Mouse (Mus musculus) urinary bladder, postnatal 14 days (tissue): ENCODE data around the gene Fgr.
"Not testable (repeated sequence)": the region's sequence is repeated elsewhere in the genome, so short reads cannot be mapped to it uniquely, and the experiment has no call there.

Experiments used
- DNase-seq: peaks from one replicate; pipeline ENCODE4 v3.0.0; 2021; ENCODE audit warnings: low spot score

Gene Fgr

GRCm38 (mm10) chr4:132973814-132974398 lies at the start of gene Fgr:
Gene Fgr (plus strand): TSS chr4:132974095.
- DNase-seq, result no peak

- DNase-seq, result not testable (repeated sequence)
Observed at GRCm38 (mm10) chr4:132926520-132926919, 47.4 kb upstream of the Fgr start.

- peak; percentile 60 for DNase-seq
Observed at GRCm38 (mm10) chr4:132930784-132931183, 43.1 kb upstream of the Fgr start.

GRCm38 (mm10) chr4:132932752-132933404 lies 41.0 kb upstream of the Fgr start:
- no peak for DNase-seq

GRCm38 (mm10) chr4:132934639-132935038 lies 39.3 kb upstream of the Fgr start:
- no peak for DNase-seq

GRCm38 (mm10) chr4:132938181-132938941 lies 35.5 kb upstream of the Fgr start:
- no peak for DNase-seq

GRCm38 (mm10) chr4:132939421-132940127 lies 34.3 kb upstream of the Fgr start:
- peak; percentile 74 for DNase-seq

GRCm38 (mm10) chr4:132941012-132941729 lies 32.7 kb upstream of the Fgr start:
- no peak for DNase-seq

GRCm38 (mm10) chr4:132943088-132943487 lies 30.8 kb upstream of the Fgr start:
- no peak for DNase-seq

GRCm38 (mm10) chr4:132944106-132944505 lies 29.8 kb upstream of the Fgr start:
- DNase-seq, result no peak

- DNase-seq, result no peak
Observed at GRCm38 (mm10) chr4:132944776-132945175, 29.1 kb upstream of the Fgr start.

GRCm38 (mm10) chr4:132945261-132946046 lies 28.4 kb upstream of the Fgr start:
- DNase-seq, result peak; percentile 85

GRCm38 (mm10) chr4:132946047-132947001 lies 27.6 kb upstream of the Fgr start:
- DNase-seq, result peak; percentile 60

- DNase-seq, result no peak
Observed at GRCm38 (mm10) chr4:132949882-132950532, 23.9 kb upstream of the Fgr start.

- no peak for DNase-seq
Observed at GRCm38 (mm10) chr4:132950999-132951398, 22.9 kb upstream of the Fgr start.

GRCm38 (mm10) chr4:132954530-132955394 lies 19.1 kb upstream of the Fgr start:
- DNase-seq, result no peak

GRCm38 (mm10) chr4:132955395-132955791 lies 18.5 kb upstream of the Fgr start:
- DNase-seq, result no peak
